Mouse (Mus musculus) limb, embryonic 13.5 days (tissue): Measurements from ENCODE around the gene Sh3pxd2a. TPM values are rescaled to one million over a fixed set of nuclear protein-coding genes. Genes with fewer than 3 reads are reported as not detected.

ENCODE experiments used
- ATAC-seq: fragments of 200-750 bp; cut with Nextera tagmentation; 2 replicates; pipeline ENCODE4 v1.8.0; 2017; ENCODE audit warnings: low read depth, moderate number of reproducible peaks, moderate TSS enrichment; ENCODE audit not compliant: low FRiP score
- H3K27ac ChIP-seq: fragments of 300-500 bp; sonication (generic); 2 replicates; pipeline ENCODE4 v1.5.1; 2015; ENCODE audit warnings: inconsistent platforms, mild to moderate bottlenecking, moderate library complexity
- H3K27me3 ChIP-seq: fragments of 300-500 bp; sonication (generic); 2 replicates; pipeline ENCODE4 v1.6.1; 2015; ENCODE audit warnings: mild to moderate bottlenecking, inconsistent platforms
- H3K36me3 ChIP-seq: fragments of 300-500 bp; sonication (generic); 2 replicates; pipeline ENCODE4 v1.6.1; 2015; ENCODE audit warnings: inconsistent platforms, mild to moderate bottlenecking, moderate library complexity
- H3K4me1 ChIP-seq: fragments of 300-500 bp; sonication (generic); 2 replicates; pipeline ENCODE4 v1.6.1; 2015; ENCODE audit warnings: inconsistent platforms
- H3K4me2 ChIP-seq: fragments of 300-500 bp; sonication (generic); replicated peaks from 2 replicates; pipeline ENCODE4 v1.6.1; 2015; ENCODE audit warnings: inconsistent platforms, mild to moderate bottlenecking, moderate library complexity
- H3K4me3 ChIP-seq: fragments of 300-500 bp; sonication (generic); 2 replicates; pipeline ENCODE4 v1.5.1; 2015; ENCODE audit warnings: moderate library complexity, mild to moderate bottlenecking, inconsistent platforms
- H3K9ac ChIP-seq: fragments of 300-500 bp; sonication (generic); 2 replicates; pipeline ENCODE4 v1.6.1; 2015; ENCODE audit warnings: mild to moderate bottlenecking, inconsistent platforms
- H3K9me3 ChIP-seq: fragments of 300-500 bp; sonication (generic); 2 replicates; pipeline ENCODE4 v1.6.1; 2016; ENCODE audit warnings: inconsistent platforms
- WGBS: fragments of 180-500 bp; shearing (Covaris S2); methylation state at CpG from one replicate; pipeline ENCODE4 v1.1.7; 2015; 5-methylcytosine and 5-hydroxymethylcytosine counted together
- polyA plus RNA-seq: library from polyadenylated mRNA; unstranded; fragments of >200 nt; fragmentation: Nextera tagmentation; extraction: Ambion mirVana; gene quantifications from 2 replicates; pipeline ENCODE4 v1.2.1, GENCODE M21; 2015

Gene Sh3pxd2a
- polyA plus RNA-seq, 1 experiment from 2014 or later, result 10.1 TPM

- no peak overlapping the region for H3K4me2 ChIP-seq
- no peak overlapping the region for H3K9ac ChIP-seq
- no peak overlapping the region for H3K27ac ChIP-seq
- ATAC-seq, result no peak
- no peaks in the 10 kb centered on the region for H3K27me3 ChIP-seq
- WGBS, result 76% methylated on average over 7 of the region's 7 CpGs
- peaks cover 3% of the 10 kb centered on the region; the same call in 1 of the 2 replicates for H3K36me3 ChIP-seq
- peaks cover 53% of the 10 kb centered on the region for H3K4me1 ChIP-seq
- no peaks in the 10 kb centered on the region for H3K9me3 ChIP-seq
- H3K4me3 ChIP-seq, result no peak overlapping the region
Observed at GRCm38 (mm10) chr19:47453352-47453751, 10.8 kb downstream of the Sh3pxd2a start.

- WGBS, result 90% methylated on average over 10 of the region's 10 CpGs
- ATAC-seq, result no peak
- peaks cover 53% of the 10 kb centered on the region for H3K4me1 ChIP-seq
Observed at GRCm38 (mm10) chr19:47452682-47453081, 11.5 kb downstream of the Sh3pxd2a start.

GRCm38 (mm10) chr19:47452211-47452610 lies 12.0 kb downstream of the Sh3pxd2a start:
- no peaks in the 10 kb centered on the region for H3K9me3 ChIP-seq
- no peak for ATAC-seq

More at GRCm38 (mm10) chr19:47452682-47453081, 11.5 kb downstream of the Sh3pxd2a start:
- Histone ChIP-seq H3K9ac (no peak overlapping the region), H3K27me3 (no peaks in the 10 kb centered on the region), H3K9me3 (no peaks in the 10 kb centered on the region), H3K4me2 (no peak overlapping the region), H3K4me3 (no peak overlapping the region), H3K27ac (no peak overlapping the region), H3K36me3 (peaks cover 3% of the 10 kb centered on the region; the same call in 1 of the 2 replicates)

GRCm38 (mm10) chr19:47451476-47452113 lies 12.6 kb downstream of the Sh3pxd2a start:
- Histone ChIP-seq H3K9me3 (no peaks in the 10 kb centered on the region), H3K36me3 (peaks cover 3% of the 10 kb centered on the region; the same call in 1 of the 2 replicates), H3K4me2 (no peak overlapping the region), H3K9ac (no peak overlapping the region), H3K27me3 (no peaks in the 10 kb centered on the region), H3K4me3 (no peak overlapping the region), H3K27ac (no peak overlapping the region), H3K4me1 (peaks cover 61% of the 10 kb centered on the region)
- 77% methylated on average over 10 of the region's 10 CpGs for WGBS
- ATAC-seq, result no peak

More at GRCm38 (mm10) chr19:47452211-47452610, 12.0 kb downstream of the Sh3pxd2a start:
- H3K27me3 ChIP-seq, result no peaks in the 10 kb centered on the region
- H3K27ac ChIP-seq, result no peak overlapping the region
- WGBS, result 81% methylated on average over 7 of the region's 7 CpGs
- H3K4me1 ChIP-seq, result peaks cover 55% of the 10 kb centered on the region
- no peak overlapping the region for H3K9ac ChIP-seq
- no peak overlapping the region for H3K4me3 ChIP-seq
- peaks cover 3% of the 10 kb centered on the region; the same call in 1 of the 2 replicates for H3K36me3 ChIP-seq
- no peak overlapping the region for H3K4me2 ChIP-seq

GRCm38 (mm10) chr19:47450261-47451137 lies 13.7 kb downstream of the Sh3pxd2a start:
- peaks cover 3% of the 10 kb centered on the region; the same call in 1 of the 2 replicates for H3K36me3 ChIP-seq
- ATAC-seq, result peak; percentile 58
- H3K4me3 ChIP-seq, result no peak overlapping the region
- no peaks in the 10 kb centered on the region for H3K9me3 ChIP-seq
- no peak overlapping the region for H3K4me2 ChIP-seq
- H3K9ac ChIP-seq, result peak overlapping the region; percentile 39; the same call in 1 of the 2 replicates
- WGBS, result 29% methylated on average over 8 of the region's 8 CpGs
- no peaks in the 10 kb centered on the region for H3K27me3 ChIP-seq
- peaks cover 72% of the 10 kb centered on the region for H3K4me1 ChIP-seq
- H3K27ac ChIP-seq, result no peak overlapping the region; the same call in 1 of the 2 replicates

GRCm38 (mm10) chr19:47449513-47450227 lies 14.5 kb downstream of the Sh3pxd2a start:
- peaks cover 72% of the 10 kb centered on the region for H3K4me1 ChIP-seq
- H3K27me3 ChIP-seq, result no peaks in the 10 kb centered on the region
- ATAC-seq, result no peak
- H3K4me3 ChIP-seq, result no peak overlapping the region
- no peak overlapping the region for H3K4me2 ChIP-seq
- H3K9ac ChIP-seq, result no peak overlapping the region
- WGBS, result 55% methylated on average over 4 of the region's 4 CpGs
- no peaks in the 10 kb centered on the region for H3K36me3 ChIP-seq
- H3K27ac ChIP-seq, result no peak overlapping the region
- H3K9me3 ChIP-seq, result no peaks in the 10 kb centered on the region

GRCm38 (mm10) chr19:47448618-47449151 lies 15.5 kb downstream of the Sh3pxd2a start:
- H3K4me3 ChIP-seq, result no peak overlapping the region
- no peak for ATAC-seq
- H3K27me3 ChIP-seq, result no peaks in the 10 kb centered on the region
- 66% methylated on average over 14 of the region's 14 CpGs for WGBS
- H3K4me2 ChIP-seq, result no peak overlapping the region
- H3K9me3 ChIP-seq, result no peaks in the 10 kb centered on the region
- H3K27ac ChIP-seq, result no peak overlapping the region
- H3K4me1 ChIP-seq, result peaks cover 72% of the 10 kb centered on the region
- 0 out of 2 replicates have a peak overlapping the region, but pooled peaks have one; percentile 13 for H3K9ac ChIP-seq
- no peaks in the 10 kb centered on the region for H3K36me3 ChIP-seq

GRCm38 (mm10) chr19:47446841-47447365 lies 17.3 kb downstream of the Sh3pxd2a start:
- ATAC-seq, result no peak
- Histone ChIP-seq H3K4me3 (no peak overlapping the region), H3K4me1 (peaks cover 88% of the 10 kb centered on the region), H3K9ac (no peak overlapping the region), H3K9me3 (no peaks in the 10 kb centered on the region), H3K27me3 (no peaks in the 10 kb centered on the region), H3K36me3 (no peaks in the 10 kb centered on the region), H3K27ac (no peak overlapping the region), H3K4me2 (peak overlapping the region; percentile 9; the same call in 1 of the 2 replicates)
- 45% methylated on average over 9 of the region's 9 CpGs for WGBS

- H3K27me3 ChIP-seq, result no peaks in the 10 kb centered on the region
- H3K9ac ChIP-seq, result no peak overlapping the region
- H3K4me3 ChIP-seq, result no peak overlapping the region
- H3K27ac ChIP-seq, result no peak overlapping the region
- WGBS, result 66% methylated on average over 9 of the region's 9 CpGs
- no peak overlapping the region for H3K4me2 ChIP-seq
- H3K4me1 ChIP-seq, result peaks cover 89% of the 10 kb centered on the region
- no peaks in the 10 kb centered on the region for H3K9me3 ChIP-seq
- no peaks in the 10 kb centered on the region for H3K36me3 ChIP-seq
- no peak for ATAC-seq
Observed at GRCm38 (mm10) chr19:47446130-47446529, 18.1 kb downstream of the Sh3pxd2a start.

GRCm38 (mm10) chr19:47445726-47446125 lies 18.5 kb downstream of the Sh3pxd2a start:
- Histone ChIP-seq H3K27ac (no peak overlapping the region), H3K4me1 (peaks cover 85% of the 10 kb centered on the region), H3K27me3 (no peaks in the 10 kb centered on the region), H3K4me2 (no peak overlapping the region), H3K36me3 (no peaks in the 10 kb centered on the region), H3K4me3 (no peak overlapping the region), H3K9ac (no peak overlapping the region), H3K9me3 (no peaks in the 10 kb centered on the region)
- ATAC-seq, result no peak
- WGBS, result 90% methylated on average over 6 of the region's 6 CpGs

- Histone ChIP-seq H3K4me2 (peak overlapping the region; percentile 14; the same call in 1 of the 2 replicates), H3K27ac (no peak overlapping the region), H3K9ac (no peak overlapping the region), H3K27me3 (no peaks in the 10 kb centered on the region), H3K4me1 (peaks cover 86% of the 10 kb centered on the region), H3K9me3 (no peaks in the 10 kb centered on the region), H3K36me3 (no peaks in the 10 kb centered on the region), H3K4me3 (no peak overlapping the region)
- 10% methylated on average over 12 of the region's 12 CpGs for WGBS
- no peak for ATAC-seq
Observed at GRCm38 (mm10) chr19:47444488-47444887, 19.7 kb downstream of the Sh3pxd2a start.
